Mouse (Mus musculus) brain, embryonic 18.5 days (tissue): ENCODE results near the gene Cfap54.

Experiments used
- DNase-seq: peaks from one replicate; pipeline ENCODE4 v3.0.0-alpha.2; 2012; ENCODE audit warnings: low read depth, low spot score

Gene Cfap54

GRCm38 (mm10) chr10:93098211-93098805 lies 16.9 kb upstream of the Cfap54 start:
- no peak for DNase-seq

- no peak for DNase-seq
Observed at GRCm38 (mm10) chr10:93097439-93097838, 16.0 kb upstream of the Cfap54 start.

GRCm38 (mm10) chr10:93095827-93096226 lies 14.4 kb upstream of the Cfap54 start:
- no peak for DNase-seq

GRCm38 (mm10) chr10:93094957-93095580 lies 13.7 kb upstream of the Cfap54 start:
- no peak for DNase-seq

- no peak for DNase-seq
Observed at GRCm38 (mm10) chr10:93091928-93092327, 10.5 kb upstream of the Cfap54 start.

GRCm38 (mm10) chr10:93090241-93090640 lies 8.8 kb upstream of the Cfap54 start:
- no peak for DNase-seq

- DNase-seq: no peak
Observed at GRCm38 (mm10) chr10:93088396-93089048, 7.1 kb upstream of the Cfap54 start.

GRCm38 (mm10) chr10:93087504-93087903 lies 6.1 kb upstream of the Cfap54 start:
- no peak for DNase-seq

- no peak for DNase-seq
Observed at GRCm38 (mm10) chr10:93083963-93084340, 2.5 kb upstream of the Cfap54 start.

- DNase-seq: no peak
Observed at GRCm38 (mm10) chr10:93083198-93083962, 2.0 kb upstream of the Cfap54 start.

- DNase-seq: no peak
Observed at GRCm38 (mm10) chr10:93079486-93079885, 1.9 kb downstream of the Cfap54 start.

GRCm38 (mm10) chr10:93077935-93078479 lies 3.4 kb downstream of the Cfap54 start:
- DNase-seq: no peak

GRCm38 (mm10) chr10:93076376-93076775 lies 5.0 kb downstream of the Cfap54 start:
- no peak for DNase-seq

- no peak for DNase-seq
Observed at GRCm38 (mm10) chr10:93075856-93076255, 5.6 kb downstream of the Cfap54 start.

- no peak for DNase-seq
Observed at GRCm38 (mm10) chr10:93072769-93073168, 8.6 kb downstream of the Cfap54 start.

GRCm38 (mm10) chr10:93071753-93072152 lies 9.7 kb downstream of the Cfap54 start:
- DNase-seq: no peak

- no peak for DNase-seq
Observed at GRCm38 (mm10) chr10:93070121-93070898, 11.1 kb downstream of the Cfap54 start.

- DNase-seq: no peak
Observed at GRCm38 (mm10) chr10:93069721-93070120, 11.7 kb downstream of the Cfap54 start.

GRCm38 (mm10) chr10:93069041-93069679 lies 12.3 kb downstream of the Cfap54 start:
- DNase-seq: no peak

GRCm38 (mm10) chr10:93064973-93065372 lies 16.4 kb downstream of the Cfap54 start:
- DNase-seq: no peak

GRCm38 (mm10) chr10:93063576-93063975 lies 17.8 kb downstream of the Cfap54 start:
- no peak for DNase-seq
